Mouse (Mus musculus) neutrophil, adult 5-6 weeks (primary cell): ENCODE data around the gene Siglec1. TPM values are rescaled to one million over a fixed set of nuclear protein-coding genes. Genes with fewer than 3 reads are reported as not detected.

Experiments
- ATAC-seq: fragments of 151-379, 151-347 bp; 2 replicates; pipeline ENCODE4 v1.8.0; 2017; ENCODE audit warnings: mild to moderate bottlenecking, moderate TSS enrichment; ENCODE audit not compliant: insufficient number of reproducible peaks, poor library complexity, low FRiP score, severe bottlenecking; ENCODE audit errors: extremely low read depth
- total RNA-seq: library from RNA; stranded (forward); fragments of 200-1000 nt; gene quantifications from 2 replicates; pipeline ENCODE4 v1.2.3, GENCODE M21; 2017

The Siglec1 gene
- 0.47 and 0.49 TPM in 2 replicates for total RNA-seq

DNA sequence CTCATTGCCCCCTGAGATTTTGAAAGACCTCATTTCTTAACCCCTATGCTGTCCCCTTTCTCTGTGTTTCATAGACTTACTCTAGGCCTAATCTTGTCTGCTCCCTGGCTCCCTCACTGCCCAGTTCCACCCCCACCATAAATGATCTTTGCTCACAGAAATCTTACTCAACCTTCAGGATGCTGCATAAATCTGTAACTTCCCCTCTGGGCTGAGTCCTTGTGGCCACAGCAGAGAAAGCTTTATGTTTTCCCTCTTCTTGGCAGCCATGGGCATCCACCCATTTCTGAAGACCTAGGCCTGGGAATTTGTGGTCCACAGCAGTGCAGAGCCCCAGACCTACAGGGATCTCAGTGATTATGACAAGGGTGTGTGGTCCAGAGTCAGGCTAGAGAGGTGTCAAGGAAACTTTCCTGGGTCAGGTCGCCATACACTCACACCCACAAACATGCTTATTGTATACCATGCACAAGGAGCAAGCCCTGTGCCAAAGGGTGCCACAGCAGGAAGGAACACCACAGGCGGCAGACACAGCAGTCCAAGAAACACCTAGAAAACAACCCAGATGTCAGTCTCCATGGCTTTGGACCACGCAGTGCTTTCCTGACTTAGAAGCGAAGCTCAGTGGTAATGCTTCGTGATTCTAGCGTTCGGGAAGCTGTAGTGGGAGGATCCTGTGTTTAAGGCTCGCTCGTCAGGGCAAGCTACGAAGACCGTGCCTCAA is at the start of gene Siglec1:
Gene Siglec1, minus strand, starts transcription at position 99 of the 724 bp plus-strand sequence.
- no peak for ATAC-seq

- no peak for ATAC-seq
Observed at GRCm38 (mm10) chr2:131135521-131136139, 49.1 kb upstream of the Siglec1 start.

DNA sequence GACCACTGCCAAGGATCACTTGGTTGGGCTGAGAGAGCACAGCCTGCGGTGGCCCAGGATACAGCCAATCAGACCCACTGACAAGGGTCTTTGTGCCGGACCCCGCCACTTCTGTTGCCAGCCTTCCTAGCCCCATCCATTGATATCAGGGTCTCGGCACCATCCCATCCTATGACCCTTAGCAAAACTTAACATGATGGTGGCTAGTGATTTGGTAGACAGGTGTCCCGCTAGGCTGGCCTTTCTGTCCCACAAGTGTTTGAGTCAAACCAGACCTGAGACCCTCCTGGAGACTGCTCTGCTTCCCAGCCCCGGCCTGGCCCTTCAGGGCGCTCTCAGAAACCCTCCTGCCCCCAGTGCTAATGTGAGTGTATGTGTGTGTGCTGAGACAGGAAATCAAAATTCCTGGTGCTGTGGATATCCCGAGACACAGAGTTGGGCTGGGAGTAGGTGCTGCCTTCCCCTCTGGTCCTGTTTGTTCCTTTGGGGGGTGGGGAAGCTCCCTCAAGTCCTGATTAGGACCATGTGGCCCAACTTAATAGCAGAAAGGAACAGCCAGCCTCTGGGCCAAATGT is 48.3 kb upstream of the Siglec1 start:
- ATAC-seq = no peak

DNA sequence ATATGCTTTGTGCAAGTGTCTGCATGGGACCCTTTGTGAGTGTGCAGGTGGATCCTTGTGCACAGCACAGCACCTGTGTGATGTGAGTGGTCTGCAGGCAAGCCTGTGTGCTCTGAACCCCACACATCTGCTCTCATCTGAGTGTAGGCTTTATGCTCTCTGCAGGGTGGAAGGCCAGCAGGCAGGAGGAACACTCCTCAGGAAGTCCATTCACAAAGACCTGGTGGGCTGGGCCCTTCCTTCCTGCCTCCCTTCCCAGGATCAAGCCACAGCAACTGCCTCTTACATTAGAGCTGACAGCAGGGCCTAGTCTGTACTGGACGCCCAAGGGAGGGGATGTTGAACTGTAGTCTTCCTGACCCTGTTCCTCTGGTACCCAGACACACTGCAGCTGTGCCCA is 47.8 kb upstream of the Siglec1 start:
- ATAC-seq = no peak

GRCm38 (mm10) chr2:131132930-131133547 is 46.5 kb upstream of the Siglec1 start, which contains the start of gene Gm11037:
TSS of gene Gm11037 (plus strand) at chr2:131133497.
- ATAC-seq = no peak

- no peak for ATAC-seq
Observed at GRCm38 (mm10) chr2:131132111-131132888, 45.7 kb upstream of the Siglec1 start.

GRCm38 (mm10) chr2:131130849-131131248 is 44.3 kb upstream of the Siglec1 start:
- ATAC-seq = no peak

- ATAC-seq = no peak
Observed at GRCm38 (mm10) chr2:131129836-131130235, 43.3 kb upstream of the Siglec1 start.

DNA sequence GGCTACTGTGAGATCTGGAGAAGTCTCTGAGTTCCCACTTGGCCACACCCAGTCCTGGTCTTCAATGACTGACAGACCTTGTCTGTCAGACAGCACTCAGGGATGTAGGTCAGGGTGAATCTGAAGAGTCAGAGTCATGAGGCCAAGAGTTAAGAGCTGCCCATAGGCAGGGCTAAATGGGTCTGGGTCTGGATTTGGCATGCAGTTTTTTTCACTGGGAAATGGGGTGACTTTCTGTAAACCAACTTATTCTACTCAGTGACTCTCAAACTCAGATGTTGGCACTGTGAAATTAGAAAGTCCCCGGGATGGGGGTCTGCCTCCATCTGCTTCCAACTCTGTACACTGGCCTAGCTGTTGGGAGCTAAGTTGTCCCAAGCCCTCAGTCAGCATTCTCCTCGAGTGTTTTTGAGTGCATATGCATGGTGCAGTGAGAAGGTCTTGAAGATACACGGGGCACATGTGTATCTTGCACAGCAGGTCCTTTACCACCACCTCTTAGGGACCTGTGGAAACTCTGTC is 42.1 kb upstream of the Siglec1 start:
- no peak for ATAC-seq

GRCm38 (mm10) chr2:131128211-131128610 is 41.6 kb upstream of the Siglec1 start:
- no peak for ATAC-seq

DNA sequence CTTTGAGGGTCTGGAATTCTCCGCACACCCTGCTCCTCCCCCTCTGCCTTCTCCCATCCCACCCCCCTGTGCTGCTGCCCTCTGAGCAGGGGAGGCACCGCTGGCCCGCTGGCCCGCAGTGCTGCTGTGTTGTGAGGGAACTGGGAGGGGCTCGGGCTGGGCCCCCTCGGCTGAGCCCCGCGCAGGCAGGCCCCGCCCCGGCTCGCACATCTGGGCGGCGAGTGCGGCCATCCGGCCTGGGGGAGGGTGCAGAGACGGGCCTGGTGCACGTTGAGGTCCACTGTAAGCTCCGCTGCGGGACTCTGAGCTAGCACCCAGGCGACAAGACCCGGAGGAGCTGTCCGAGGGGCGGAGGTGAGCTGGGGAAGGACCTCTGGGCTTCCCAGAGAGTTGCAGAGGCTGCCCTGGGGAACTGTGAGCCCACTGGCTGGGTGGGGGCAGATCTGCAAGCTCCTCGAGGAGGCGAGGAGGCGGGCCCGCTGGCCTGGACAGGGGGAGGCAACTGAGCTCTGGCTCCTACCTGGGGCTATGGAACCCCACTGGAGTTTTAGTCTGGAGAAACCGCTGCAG is 40.7 kb upstream of the Siglec1 start, which contains the start of gene Hspa12b:
Gene Hspa12b, plus strand, starts transcription at position 120 of the 570 bp plus-strand sequence.
- ATAC-seq = no peak

DNA sequence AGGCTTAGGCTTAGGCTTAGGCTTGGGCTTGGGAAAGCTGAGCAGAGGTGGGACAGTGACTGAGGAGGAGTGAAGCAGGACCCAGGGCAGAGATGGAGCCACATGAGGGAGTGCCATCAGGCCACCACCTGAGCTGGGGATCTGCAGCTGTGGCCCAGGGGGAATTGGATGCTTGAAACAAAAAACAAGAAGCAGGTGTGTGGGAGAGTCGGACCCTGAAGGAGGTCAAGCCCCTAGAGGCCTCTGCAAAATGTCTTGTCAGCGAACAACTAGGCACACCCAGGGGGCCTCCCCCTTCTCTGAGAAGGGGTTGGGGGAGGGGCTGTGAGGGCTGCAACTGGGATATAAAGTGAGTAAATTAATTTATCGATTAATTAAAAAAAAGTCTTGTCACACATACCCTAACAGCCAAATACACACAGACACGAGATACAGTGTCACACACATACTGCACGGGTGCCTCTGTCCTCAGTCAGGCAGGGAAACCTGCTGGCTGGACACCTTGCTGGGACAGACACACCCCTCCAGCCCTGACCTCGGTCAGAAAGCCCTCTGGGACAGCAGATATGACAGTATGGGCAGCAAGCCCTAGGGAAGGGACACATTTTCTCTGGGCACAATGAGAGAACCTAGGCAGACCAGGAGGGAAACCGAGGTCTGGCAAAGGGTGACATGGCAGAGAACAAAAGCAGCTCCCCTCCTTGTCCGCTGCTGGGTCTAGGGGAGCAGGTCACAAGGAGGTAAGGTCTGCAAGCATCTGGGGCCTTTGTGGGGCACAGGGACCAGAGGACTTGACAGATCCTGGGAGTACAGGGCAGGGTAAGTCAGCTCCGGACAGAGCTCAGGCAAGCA is 39.6 kb upstream of the Siglec1 start:
- no peak for ATAC-seq

DNA sequence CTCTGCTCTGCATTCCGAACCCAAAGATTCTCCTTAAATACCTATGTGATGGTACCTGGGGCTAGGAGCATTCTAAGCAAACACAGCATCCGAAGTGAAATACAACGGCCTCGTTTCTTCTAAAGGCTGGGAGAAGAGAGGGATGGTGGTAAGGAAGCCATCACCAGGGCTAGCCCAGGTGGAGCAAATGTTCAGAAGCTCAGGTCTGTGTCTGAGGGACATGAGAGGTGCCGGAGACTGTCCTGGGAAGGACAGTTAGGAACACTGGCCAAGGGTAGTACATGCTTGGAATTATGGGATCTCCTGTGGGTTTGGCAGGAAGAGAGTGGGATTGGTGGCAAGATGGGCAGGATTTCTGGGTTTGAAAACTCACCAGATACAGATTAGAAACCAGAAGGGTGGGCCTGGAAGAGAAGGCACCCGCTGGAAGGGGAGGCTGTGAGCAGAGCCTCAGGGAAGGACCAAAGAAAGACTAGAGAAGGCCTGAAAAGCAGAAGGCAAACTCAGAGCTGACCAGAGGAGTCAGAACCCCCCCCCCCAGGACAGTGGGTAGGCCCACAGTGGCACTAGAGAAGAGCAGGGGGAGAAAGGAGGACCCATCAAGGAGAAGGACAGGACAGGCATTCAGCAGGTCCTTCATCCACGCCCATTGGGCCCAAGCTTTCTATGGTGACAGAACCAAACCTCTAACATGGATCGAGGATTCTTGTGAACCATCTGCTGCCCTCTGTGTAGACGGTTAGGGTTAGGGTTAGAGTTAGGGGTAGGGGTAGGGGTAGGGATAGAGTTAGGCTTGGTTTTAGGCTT is 38.8 kb upstream of the Siglec1 start:
- no peak for ATAC-seq

- ATAC-seq = no peak
Observed at GRCm38 (mm10) chr2:131124166-131124565, 37.6 kb upstream of the Siglec1 start.

GRCm38 (mm10) chr2:131118968-131119574 is 32.5 kb upstream of the Siglec1 start:
- ATAC-seq = no peak

- ATAC-seq = no peak
Observed at GRCm38 (mm10) chr2:131105989-131106388, 19.4 kb upstream of the Siglec1 start.
